Mouse (Mus musculus) myocyte (in vitro differentiated cells): ENCODE measurements around the gene Smyd5.

Experiments used
- CEBPB ChIP-seq: IDR thresholded peaks from 2 replicates; pipeline ENCODE4 v1.6.1; 2011; ENCODE audit warnings: mild to moderate bottlenecking, moderate library complexity; ENCODE audit not compliant: poor library complexity, insufficient read depth, severe bottlenecking
- MAX ChIP-seq: IDR thresholded peaks from one replicate; pipeline ENCODE4 v1.6.1; 2011; ENCODE audit warnings: low read depth, mild to moderate bottlenecking, control low read depth
- MYOD1 ChIP-seq, 3 experiments: IDR thresholded peaks; one replicate each; pipeline ENCODE4 v1.6.1; 2011; ENCODE audit warnings: control low read depth in 2 of 3, low read depth in 2 of 3, mild to moderate bottlenecking in 2 of 3, moderate library complexity in 1 of 3; ENCODE audit not compliant: insufficient read length in 2 of 3, control insufficient read depth in 1 of 3
- POLR2A ChIP-seq: IDR thresholded peaks from one replicate; pipeline ENCODE4 v1.6.1; 2011; ENCODE audit warnings: low read depth, mild to moderate bottlenecking, control low read depth, moderate library complexity; ENCODE audit not compliant: insufficient read length
- POLR2AphosphoS2 ChIP-seq: IDR thresholded peaks from one replicate; pipeline ENCODE4 v1.6.1; 2011; ENCODE audit warnings: low read depth, control low read depth; ENCODE audit not compliant: insufficient read length
- TCF12 ChIP-seq: IDR thresholded peaks from one replicate; pipeline ENCODE4 v1.6.1; 2011; ENCODE audit warnings: mild to moderate bottlenecking, control low read depth; ENCODE audit not compliant: poor library complexity, insufficient read depth, severe bottlenecking
- TCF3 ChIP-seq: IDR thresholded peaks from one replicate; pipeline ENCODE4 v1.6.1; 2011; ENCODE audit warnings: low read depth, control low read depth; ENCODE audit not compliant: insufficient read length
- USF1 ChIP-seq: IDR thresholded peaks from one replicate; pipeline ENCODE4 v1.6.1; 2011; ENCODE audit warnings: low read depth, mild to moderate bottlenecking, control low read depth, moderate library complexity

- TF ChIP-seq TCF12: no peak
- TF ChIP-seq POLR2AphosphoS2: no peak
- TF ChIP-seq CEBPB: no peak
- TF ChIP-seq POLR2A: peak; percentile 59
- TF ChIP-seq USF1: no peak
- no peak for TF ChIP-seq TCF3
- TF ChIP-seq MYOD1 (IDR thresholded peaks at IDR 0.05; ENCODE audit: control insufficient read depth in 1 of 3, insufficient read length in 2 of 3, low read depth in 2 of 3): peak in 2 of 3 experiments; percentile 60 to 78
- no peak for TF ChIP-seq MAX
These were observed 19.2 kb downstream of the Smyd5 start, which contains the start of gene Cct7 for GRCm38 (mm10) chr6:85450697-85451663.
